Mouse (Mus musculus): ENCODE measurements around the gene St8sia1.

DNA sequence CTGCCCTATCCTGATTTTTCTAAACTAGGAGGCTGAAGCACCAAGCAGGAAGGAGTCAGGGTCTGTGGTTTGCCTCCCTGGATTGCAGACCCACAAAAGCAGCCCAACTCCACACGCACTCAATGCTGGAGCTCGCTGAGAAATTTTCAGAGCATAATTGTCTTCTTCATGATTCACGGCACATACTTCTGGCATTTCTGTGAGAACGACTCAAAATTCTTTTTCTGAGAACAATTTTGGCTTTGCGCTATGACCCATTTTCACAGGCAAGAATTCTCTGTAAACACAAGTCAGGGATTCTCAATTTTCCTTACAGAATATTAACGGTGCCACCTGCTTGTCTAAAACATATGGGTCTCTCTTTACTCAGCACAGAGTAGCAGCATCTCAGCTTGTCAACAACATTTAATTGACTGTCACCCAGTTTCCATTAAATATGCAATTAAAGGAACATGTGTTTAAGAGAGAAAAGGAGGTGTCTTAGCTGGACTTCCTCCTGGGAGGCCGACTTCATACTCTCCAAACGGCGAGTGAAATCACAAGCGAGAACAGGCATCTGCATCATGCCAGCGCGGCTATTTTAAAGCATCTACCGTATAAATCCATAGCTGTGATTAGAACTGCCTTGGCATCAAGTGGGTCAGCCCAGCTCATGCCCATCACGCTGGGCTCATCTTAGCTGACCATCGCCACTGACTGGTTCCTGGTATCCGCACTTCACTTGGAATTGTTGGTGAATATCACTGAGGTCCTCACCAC, 35.5 kb downstream of the St8sia1 start:
- TF ChIP-seq CTCF (IDR thresholded peaks at IDR 0.05; ENCODE audit: insufficient read depth, low read length) (no peak), POLR2A (IDR thresholded peaks at IDR 0.05; ENCODE audit: borderline replicate concordance, extremely low read depth, low read depth, low read length) (no peak)

Measured in lung, adult 2 months (tissue).